Mouse (Mus musculus): ENCODE measurements around the gene Stag3. TPM values are rescaled to one million over a fixed set of nuclear protein-coding genes. Genes with fewer than 3 reads are reported as not detected.

Gene Stag3
- polyA plus RNA-seq, 1 experiment, result 0.01 TPM

GRCm38 (mm10) chr5:138343216-138343615, 63.2 kb downstream of the Stag3 start:
- Histone ChIP-seq H3ac (ENCODE audit: control insufficient read depth, insufficient read length) (no peak overlapping the region), H3K27me3 (ENCODE audit: control insufficient read depth, insufficient read depth, insufficient read length) (no peaks in the 10 kb centered on the region), H3K79me2 (ENCODE audit: control insufficient read depth, insufficient read depth) (no peaks in the 10 kb centered on the region), H3K4me3 (no peak overlapping the region), H3K36me3 (ENCODE audit: control insufficient read depth, insufficient read depth) (no peaks in the 10 kb centered on the region), H3K4me2 (ENCODE audit: low read depth) (no peak overlapping the region)
- TF ChIP-seq MYOD1 (IDR thresholded peaks at IDR 0.05; ENCODE audit: control insufficient read depth in 1 of 3, insufficient read length in 2 of 3, low read depth in 2 of 3) (no peak), E2F4 (IDR thresholded peaks at IDR 0.05; ENCODE audit: insufficient read depth) (no peak), REST (IDR thresholded peaks at IDR 0.05; ENCODE audit: insufficient read depth, insufficient read length) (no peak), TCF3 (IDR thresholded peaks at IDR 0.05; ENCODE audit: insufficient read length, low read depth) (no peak), POLR2AphosphoS2 (IDR thresholded peaks at IDR 0.05; ENCODE audit: insufficient read length, low read depth) (no peak), USF1 (IDR thresholded peaks at IDR 0.05; ENCODE audit: low read depth) (no peak), POLR2A (IDR thresholded peaks at IDR 0.05; ENCODE audit: insufficient read length, low read depth) (no peak), TCF12 (IDR thresholded peaks at IDR 0.05; ENCODE audit: insufficient read depth, poor library complexity, severe bottlenecking) (no peak), MAX (IDR thresholded peaks at IDR 0.05; ENCODE audit: low read depth) (no peak), SRF (IDR thresholded peaks at IDR 0.05; ENCODE audit: control insufficient read depth, insufficient read length, low read depth) (no peak), MYOG (IDR thresholded peaks at IDR 0.05; ENCODE audit: control insufficient read depth in 1 of 3, insufficient read depth in 1 of 3, insufficient read length in 2 of 3, low read depth in 2 of 3) (no peak)

Other genes with a start within 250 kb of the Stag3 start
- gene Smok3c, start 227.0 kb upstream of the Stag3 start, polyA plus RNA-seq (2012; fragmentation: generic; extraction: Trizol), result not detected
- gene Zkscan1, start 195.2 kb upstream of the Stag3 start, polyA plus RNA-seq (2012; fragmentation: generic; extraction: Trizol), result 5.1 TPM
- 12.3 TPM for gene Zscan21, start 163.3 kb upstream of the Stag3 start, polyA plus RNA-seq (2012; fragmentation: generic; extraction: Trizol)
- 3.0 TPM for gene Zfp113, start 124.5 kb upstream of the Stag3 start, polyA plus RNA-seq (2012; fragmentation: generic; extraction: Trizol)
- gene Cops6, start 119.2 kb upstream of the Stag3 start, polyA plus RNA-seq (2012; fragmentation: generic; extraction: Trizol), result 186 TPM
- gene Ap4m1, start 108.2 kb upstream of the Stag3 start, polyA plus RNA-seq (2012; fragmentation: generic; extraction: Trizol), result 10.4 TPM
- 55.4 TPM for gene Mcm7, start 107.8 kb upstream of the Stag3 start, polyA plus RNA-seq (2012; fragmentation: generic; extraction: Trizol)
- gene Taf6, start 92.8 kb upstream of the Stag3 start, polyA plus RNA-seq (2012; fragmentation: generic; extraction: Trizol), result 47.1 TPM
- gene Cnpy4, start 92.8 kb upstream of the Stag3 start, polyA plus RNA-seq (2012; fragmentation: generic; extraction: Trizol), result 11.5 TPM
- 2.5 TPM for gene Mblac1, start 85.9 kb upstream of the Stag3 start, polyA plus RNA-seq (2012; fragmentation: generic; extraction: Trizol)
- gene Nxpe5, start 54.3 kb upstream of the Stag3 start, polyA plus RNA-seq (2012; fragmentation: generic; extraction: Trizol), result not detected
- gene Lamtor4, start 24.8 kb upstream of the Stag3 start, polyA plus RNA-seq (2012; fragmentation: generic; extraction: Trizol), result 97.7 TPM
- gene BC037034, start 16.2 kb upstream of the Stag3 start, polyA plus RNA-seq (2012; fragmentation: generic; extraction: Trizol), result 6.7 TPM
- not detected for gene Gal3st4, start 7.4 kb upstream of the Stag3 start, polyA plus RNA-seq (2012; fragmentation: generic; extraction: Trizol)
- gene Gm43720, start 282 bp upstream of the Stag3 start, polyA plus RNA-seq (2012; fragmentation: generic; extraction: Trizol), result 0.01 TPM
- 0.54 TPM for gene Gpc2, start 235 bp upstream of the Stag3 start, polyA plus RNA-seq (2012; fragmentation: generic; extraction: Trizol)
- 0.04 TPM for gene Pvrig, start 61.7 kb downstream of the Stag3 start, polyA plus RNA-seq (2012; fragmentation: generic; extraction: Trizol)
- gene Zfp157, start 161.2 kb downstream of the Stag3 start, polyA plus RNA-seq (2012; fragmentation: generic; extraction: Trizol), result 2.1 TPM

Measured in myocyte (in vitro differentiated cells).